Mouse (Mus musculus) CH12.LX (cell line): ENCODE results near the gene Yars. TPM values are rescaled to one million over a fixed set of nuclear protein-coding genes. Genes with fewer than 3 reads are reported as not detected.

ENCODE experiments used
- DNase-seq: peaks from one replicate; pipeline ENCODE4 v3.0.0-alpha.2; 2013; ENCODE audit errors: extremely low read depth
- H3K27ac ChIP-seq: 2 replicates; pipeline ENCODE4 v1.5.1; 2012; ENCODE audit warnings: low read depth, mild to moderate bottlenecking, control low read depth, moderate library complexity; ENCODE audit not compliant: insufficient read depth
- H3K27me3 ChIP-seq: replicated peaks from 2 replicates; pipeline ENCODE3; 2012; ENCODE audit warnings: inconsistent platforms
- H3K36me3 ChIP-seq, 2 experiments: replicated peaks in 1 of 2; 2 replicates each; pipeline versions ENCODE3 to v1.6.1; 2012; ENCODE audit warnings: inconsistent platforms in 1 of 2, low read length in 1 of 2, mild to moderate bottlenecking in 1 of 2, mixed read lengths in 1 of 2, moderate library complexity in 1 of 2; ENCODE audit not compliant: control insufficient read depth in 1 of 2, insufficient read depth in 1 of 2
- H3K4me1 ChIP-seq, 2 experiments: 2 replicates each; pipeline ENCODE4 v1.6.1; 2012; ENCODE audit warnings: inconsistent platforms in 1 of 2, moderate library complexity in 1 of 2; ENCODE audit not compliant: insufficient read depth in 2 of 2, control insufficient read depth in 1 of 2
- H3K4me2 ChIP-seq: 2 replicates; pipeline ENCODE4 v1.6.1; 2012; ENCODE audit warnings: low read depth, mild to moderate bottlenecking, control low read depth; ENCODE audit not compliant: poor library complexity, insufficient read depth, severe bottlenecking
- H3K4me3 ChIP-seq, 3 experiments: fragments of 150-350 bp in 1 of 3; sonication (generic) in 1 of 3; replicated peaks in 1 of 3; 2 replicates each; pipeline versions ENCODE3 to v1.5.1; 2011 to 2012; ENCODE audit warnings: low read depth in 2 of 3, low read length in 2 of 3, mild to moderate bottlenecking in 2 of 3, moderate library complexity in 2 of 3, control low read depth in 1 of 3, improper control_type of control experiment in 1 of 3, inconsistent platforms in 1 of 3, mixed read lengths in 1 of 3; ENCODE audit not compliant: poor library complexity in 1 of 3
- H3K79me2 ChIP-seq: replicated peaks from 2 replicates; pipeline ENCODE4 v1.6.1; 2012; ENCODE audit warnings: mild to moderate bottlenecking, moderate library complexity; ENCODE audit not compliant: control insufficient read depth, poor library complexity, insufficient read depth, severe bottlenecking; ENCODE audit errors: extremely low read depth
- H3K9ac ChIP-seq: 2 replicates; pipeline ENCODE4 v1.6.1; 2012; ENCODE audit warnings: low read depth, mild to moderate bottlenecking, control low read depth, moderate library complexity; ENCODE audit not compliant: insufficient read depth
- H3K9me3 ChIP-seq: replicated peaks from 2 replicates; pipeline ENCODE3; 2012; ENCODE audit warnings: low read length, inconsistent platforms, mixed read lengths
- EP300 ChIP-seq: IDR thresholded peaks from 2 replicates; pipeline ENCODE4 v1.6.1; 2011; ENCODE audit warnings: low read length, improper control_type of control experiment
- HCFC1 ChIP-seq: IDR thresholded peaks from 2 replicates; pipeline ENCODE4 v1.6.1; 2012; ENCODE audit warnings: low read depth, mild to moderate bottlenecking, inconsistent platforms, low read length, improper control_type of control experiment
- IRF4 ChIP-seq: IDR thresholded peaks from 2 replicates; pipeline ENCODE4 v1.6.1; 2014; ENCODE audit warnings: low read depth, mild to moderate bottlenecking, inconsistent platforms, low read length, improper control_type of control experiment
- KAT2A ChIP-seq: IDR thresholded peaks from 2 replicates; pipeline ENCODE4 v1.6.1; 2012; ENCODE audit warnings: low read length, improper control_type of control experiment, inconsistent platforms; ENCODE audit not compliant: insufficient replicate concordance
- MEF2A ChIP-seq: IDR thresholded peaks from 2 replicates; pipeline ENCODE4 v1.6.1; 2014; ENCODE audit warnings: low read depth, mild to moderate bottlenecking, inconsistent platforms, low read length, improper control_type of control experiment, borderline replicate concordance
- MXI1 ChIP-seq: IDR thresholded peaks from 2 replicates; pipeline ENCODE4 v1.6.1; 2011; ENCODE audit warnings: mild to moderate bottlenecking, low read depth, low read length, improper control_type of control experiment
- RAD21 ChIP-seq: IDR thresholded peaks from 2 replicates; pipeline ENCODE4 v1.6.1; 2011; ENCODE audit warnings: low read depth, mild to moderate bottlenecking, low read length, improper control_type of control experiment, moderate library complexity
- TCF12 ChIP-seq: IDR thresholded peaks from 2 replicates; pipeline ENCODE4 v1.6.1; 2014; ENCODE audit warnings: low read depth, mild to moderate bottlenecking, inconsistent platforms, low read length, improper control_type of control experiment
- ZC3H11A ChIP-seq: IDR thresholded peaks from 2 replicates; pipeline ENCODE4 v1.6.1; 2012; ENCODE audit warnings: low read depth, mild to moderate bottlenecking, inconsistent platforms, low read length, improper control_type of control experiment
- dilution Hi-C: fragments of 300-500 bp; cut with MboI; formaldehyde crosslinking; loops from 2 replicates; pipeline ENCODE4 v1.14.3; 2020; ENCODE audit warnings: low sequenced_read_pairs; ENCODE audit not compliant: extremely low pct_unique_long_range_greater_than_20kb, extremely low pct_ligation_motif_present
- in situ Hi-C: fragments of 300-500 bp; cut with MboI; formaldehyde crosslinking; loops from 3 replicates; pipeline ENCODE4 v1.14.3; 2019; ENCODE audit warnings: low sequenced_read_pairs, low pct_ligation_motif_present, low pct_unique_long_range_greater_than_20kb, mixed read lengths
- polyA plus RNA-seq: library from polyadenylated mRNA; unstranded; fragments of >175 nt; gene quantifications from 2 replicates; pipeline ENCODE4 v1.2.1, GENCODE M21; 2012; ENCODE audit warnings: low read depth; ENCODE audit not compliant: insufficient read length
- total RNA-seq, 2 experiments: library from RNA; depleted of rRNA; stranded (reverse); fragments of 300-350 nt in 1 of 2; fragments of >200 nt in 1 of 2; gene quantifications; 2 replicates each; pipeline ENCODE4 v1.2.3; 2012 to 2014

Gene Yars
- total and polyA plus RNA-seq, 3 experiments = 96.3 to 207 (median 180) TPM

DNA sequence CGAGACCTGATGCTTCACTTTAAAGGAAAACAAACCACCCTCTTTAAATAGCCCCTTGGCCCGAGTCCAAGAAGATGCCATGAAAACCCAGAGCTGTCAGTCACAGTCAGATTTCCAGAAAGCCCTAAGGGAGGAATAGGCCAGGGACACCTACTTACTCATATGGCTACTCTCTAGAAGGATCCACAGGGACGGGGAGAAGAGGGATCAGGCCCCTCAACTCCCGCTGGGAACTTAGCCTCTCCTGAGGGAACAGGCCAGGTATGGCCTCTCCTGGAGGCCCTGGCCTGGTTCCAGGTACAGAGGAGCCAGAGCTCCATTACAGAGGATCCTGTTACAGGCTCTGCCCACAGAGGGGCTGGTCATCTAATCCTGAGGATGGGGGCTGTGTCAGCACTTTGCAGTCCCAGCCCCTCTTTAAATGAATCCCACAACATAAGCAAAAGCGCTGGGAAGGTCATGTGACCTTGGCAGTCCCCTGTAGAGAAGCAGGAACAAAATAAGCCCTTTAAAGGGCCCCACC is 36.9 kb downstream of the Yars start:
- no peak for TF ChIP-seq IRF4
- no peak for TF ChIP-seq TCF12
- TF ChIP-seq ZC3H11A = no peak
- H3K4me1 ChIP-seq = peaks cover 3 to 10% of the 10 kb centered on the region in 2 experiments; a peak in 2 of 4 replicates
- no peaks in the 10 kb centered on the region for H3K9me3 ChIP-seq
- H3K36me3 ChIP-seq = peaks cover 0 to 18% of the 10 kb centered on the region in 2 experiments
- no peak overlapping the region for H3K9ac ChIP-seq
- DNase-seq = no peak
- H3K4me3 ChIP-seq = no peak overlapping the region
- peaks cover 4% of the 10 kb centered on the region for H3K27me3 ChIP-seq
- H3K79me2 ChIP-seq = no peaks in the 10 kb centered on the region
- dilution Hi-C loops = no loop called here
- in situ Hi-C loops = no loop called here
- H3K4me2 ChIP-seq = no peak overlapping the region
- H3K27ac ChIP-seq = no peak overlapping the region

DNA sequence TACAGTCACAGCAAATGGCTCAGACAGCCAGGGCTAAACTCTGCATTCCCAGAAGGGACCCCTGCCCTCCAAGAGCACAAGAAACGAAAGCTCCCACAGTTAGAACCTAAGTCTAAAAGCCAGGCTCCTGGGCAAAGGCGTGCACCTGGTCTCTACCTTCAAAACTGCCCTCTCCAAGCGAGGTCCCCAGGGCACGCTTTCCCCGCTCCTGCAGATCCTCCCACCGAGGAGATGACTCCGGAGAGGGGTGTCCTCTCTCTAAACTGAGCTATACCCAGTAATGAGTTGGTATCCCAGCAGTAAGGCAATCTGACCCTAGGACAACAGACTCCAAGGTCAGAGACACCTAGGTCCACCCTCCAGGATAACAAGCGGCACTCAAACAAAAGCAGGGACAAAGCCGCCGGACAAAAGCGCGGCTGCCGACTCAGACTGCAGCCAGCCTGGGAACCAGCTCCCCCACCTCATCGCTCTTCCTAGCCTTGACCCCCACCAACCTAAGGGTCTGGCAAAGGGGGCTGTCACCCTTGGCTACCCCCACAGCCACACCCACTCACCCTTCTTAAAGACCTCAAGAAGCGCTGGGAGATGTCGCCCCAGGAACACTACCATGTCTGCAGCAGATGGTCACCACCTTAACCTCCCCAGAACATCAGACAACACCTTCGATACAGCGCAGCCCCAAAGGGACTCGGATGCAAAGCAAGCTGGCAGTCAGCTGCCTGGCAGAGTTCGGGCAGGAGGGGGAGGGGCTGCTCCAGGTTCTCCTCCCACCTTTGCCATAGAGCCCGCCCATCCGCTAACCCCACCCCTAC is 37.8 kb downstream of the Yars start:
- Histone ChIP-seq H3K36me3 (peaks cover 0 to 12% of the 10 kb centered on the region in 2 experiments), H3K4me2 (no peak overlapping the region), H3K79me2 (no peaks in the 10 kb centered on the region), H3K4me1 (peaks cover 10 to 19% of the 10 kb centered on the region in 2 experiments), H3K9me3 (no peaks in the 10 kb centered on the region), H3K9ac (no peak overlapping the region), H3K27ac (no peak overlapping the region), H3K4me3 (no peak overlapping the region), H3K27me3 (peaks cover 4% of the 10 kb centered on the region)
- dilution Hi-C loops (no loop called here), in situ Hi-C loops (no loop called here)
- DNase-seq = no peak
- TF ChIP-seq MXI1 = no peak

DNA sequence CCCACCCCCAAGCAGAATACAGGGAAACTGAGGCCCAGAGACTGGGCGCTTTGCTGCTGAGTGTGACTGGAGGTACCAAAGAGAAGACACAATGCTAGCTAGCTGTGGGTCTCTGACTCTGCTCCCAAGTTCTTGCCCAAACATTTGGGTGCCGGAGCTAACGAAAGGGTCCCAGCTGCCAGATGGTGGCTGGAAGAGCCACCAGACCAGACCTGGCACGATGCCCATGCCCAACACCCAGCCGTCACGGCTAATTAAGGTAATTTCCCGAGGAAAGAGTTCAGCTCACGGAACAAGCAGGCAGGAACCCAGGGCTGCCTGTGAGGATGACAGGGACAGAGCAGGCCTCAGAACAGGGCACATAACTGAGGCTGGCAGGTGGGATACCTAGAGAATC is 38.4 kb downstream of the Yars start:
- H3K4me2 ChIP-seq = no peak overlapping the region
- in situ Hi-C loops = no loop called here
- H3K27me3 ChIP-seq = peaks cover 4% of the 10 kb centered on the region
- H3K9me3 ChIP-seq = no peaks in the 10 kb centered on the region
- peaks cover 0 to 10% of the 10 kb centered on the region in 2 experiments for H3K36me3 ChIP-seq
- dilution Hi-C loops = no loop called here
- TF ChIP-seq MEF2A (no peak), HCFC1 (no peak), EP300 (no peak), KAT2A (no peak), RAD21 (no peak)
- TF ChIP-seq, all 38 proteins: peak for 0
- peaks cover 10 to 22% of the 10 kb centered on the region in 2 experiments for H3K4me1 ChIP-seq
- no peak overlapping the region for H3K27ac ChIP-seq
- no peak overlapping the region for H3K4me3 ChIP-seq
- H3K79me2 ChIP-seq = no peaks in the 10 kb centered on the region
- no peak for DNase-seq
- H3K9ac ChIP-seq = no peak overlapping the region
